Mouse (Mus musculus): Measurements from ENCODE around the gene Osbpl9. TPM values are rescaled to one million over a fixed set of nuclear protein-coding genes. Genes with fewer than 3 reads are reported as not detected.

The Osbpl9 gene
- polyA plus RNA-seq, 1 experiment from 2014 or later = 87.4 TPM

DNA sequence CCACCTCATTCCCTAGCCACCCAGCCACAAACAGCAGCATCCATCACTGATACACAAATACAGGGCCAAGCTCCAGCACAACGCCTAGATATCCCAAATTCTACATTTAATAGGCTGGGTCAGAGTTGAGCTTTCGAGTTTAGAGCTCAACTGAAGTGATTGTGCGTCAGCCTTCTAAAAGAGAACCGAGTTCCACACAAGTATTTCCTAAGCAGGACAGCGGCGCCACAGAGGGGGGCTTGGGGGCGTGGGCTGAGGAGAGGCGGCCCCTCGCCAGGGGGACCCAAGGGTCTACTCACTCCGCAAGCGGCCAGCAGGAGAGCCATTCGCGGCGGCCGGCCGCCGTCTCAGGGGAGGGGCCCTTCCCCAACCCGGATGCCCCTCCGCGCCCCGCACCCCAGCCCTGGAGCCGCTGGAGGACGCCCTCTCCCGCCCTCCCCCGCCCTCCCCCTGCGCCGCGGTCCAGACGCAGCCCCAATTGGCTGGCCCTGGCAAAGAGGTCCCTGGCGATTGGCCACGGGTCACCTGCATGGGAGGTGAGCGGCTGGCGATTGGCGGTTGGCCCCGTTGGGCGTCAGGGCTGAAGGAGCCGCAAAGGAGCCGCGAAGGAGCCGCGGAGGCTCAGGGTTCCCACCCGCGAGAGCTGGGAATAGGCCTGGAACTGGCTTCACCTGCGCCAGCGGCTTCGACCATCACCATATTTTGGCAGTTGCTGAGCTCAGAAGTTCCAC is 84.3 kb downstream of the Osbpl9 start:
- in situ Hi-C loops (cut with MboI; ENCODE audit: low pct_unique_long_range_greater_than_20kb) = no loop called here
- DNase-seq (ENCODE audit: low read depth, low spot score) (peak; percentile 67), ATAC-seq (peak; percentile 89)
- ChIA-PET CTCF (interaction anchor here (1.0 to 1.8 kb wide), 4 partner anchors 9 to 34 kb away, joined by 3 to 4 read pairs (median 3); no protein-coding TSS in a partner anchor), POLR2A (interaction anchor here (0.6 kb wide), 1 partner anchor 10 kb away, joined by 3 read pairs; no protein-coding TSS in a partner anchor)
- no peak for TF ChIP-seq CTCF (IDR thresholded peaks at IDR 0.05)
- no peaks in the 10 kb centered on the region for H3K27me3 ChIP-seq

DNA sequence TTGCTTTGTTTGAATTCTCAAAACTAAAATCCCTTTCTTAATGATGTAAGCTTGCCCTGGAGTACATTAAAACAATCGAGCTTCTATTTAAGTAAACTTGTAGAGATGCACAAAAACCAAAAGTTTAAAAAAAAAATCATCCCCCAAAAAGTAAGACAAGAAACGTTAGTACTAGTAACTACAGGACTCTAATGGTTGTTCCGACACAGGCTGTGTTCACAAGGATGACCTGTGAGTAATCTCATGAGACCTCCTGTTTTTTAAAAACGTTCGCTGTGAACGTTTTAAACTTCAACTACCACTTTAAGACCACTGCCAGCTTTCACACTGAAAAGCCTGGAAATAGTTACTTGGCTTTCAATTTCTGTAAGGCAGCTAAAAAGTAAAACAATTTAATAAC is 85.1 kb downstream of the Osbpl9 start:
- ATAC-seq (no peak), DNase-seq (ENCODE audit: low read depth, low spot score) (no peak)
- POLR2A ChIA-PET = interaction anchor here (0.6 to 1.0 kb wide), 3 partner anchors 9 to 30 kb away, joined by 3 read pairs; no protein-coding TSS in a partner anchor
- no peaks in the 10 kb centered on the region for H3K27me3 ChIP-seq
- no peak for TF ChIP-seq CTCF (IDR thresholded peaks at IDR 0.05)
- CTCF ChIA-PET = interaction anchor here (1.0 to 1.8 kb wide), 4 partner anchors 9 to 35 kb away, joined by 3 to 4 read pairs (median 3); no protein-coding TSS in a partner anchor
- in situ Hi-C loops (cut with MboI; ENCODE audit: low pct_unique_long_range_greater_than_20kb) = no loop called here

GRCm38 (mm10) chr4:109116494-109116893 is 85.6 kb downstream of the Osbpl9 start:
- ATAC-seq (peak; percentile 36), DNase-seq (ENCODE audit: low read depth, low spot score) (peak; percentile 57)
- ChIA-PET CTCF (interaction anchor here (1.0 to 1.8 kb wide), 3 partner anchors 8 to 17 kb away, joined by 3 to 4 read pairs (median 3); no protein-coding TSS in a partner anchor), POLR2A (interaction anchor here (1.0 kb wide), 2 partner anchors 30 kb away, joined by 3 read pairs; no protein-coding TSS in a partner anchor)
- TF ChIP-seq CTCF (IDR thresholded peaks at IDR 0.05) = no peak
- H3K27me3 ChIP-seq = no peaks in the 10 kb centered on the region
- in situ Hi-C loops (cut with MboI; ENCODE audit: low pct_unique_long_range_greater_than_20kb) = no loop called here

DNA sequence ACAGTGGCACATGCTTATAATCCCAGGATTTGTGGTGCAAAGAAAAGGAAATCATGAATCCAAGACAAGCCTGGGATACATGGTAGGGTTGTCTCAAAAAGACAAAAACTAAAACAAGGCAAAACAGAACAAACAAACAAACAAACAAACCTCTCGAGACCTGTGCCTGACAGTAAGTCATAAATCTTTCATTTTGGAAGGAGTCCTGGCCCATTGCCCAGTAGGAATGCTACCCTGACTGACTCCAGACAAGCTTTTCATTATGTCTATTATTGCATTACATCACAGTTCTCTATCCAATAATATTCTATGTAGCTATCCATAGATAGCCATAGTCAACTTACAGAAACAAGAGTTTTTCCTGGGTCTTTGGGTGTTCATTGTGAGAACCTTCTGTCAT is 86.3 kb downstream of the Osbpl9 start:
- ATAC-seq = no peak
- POLR2A ChIA-PET = no interaction called here
- in situ Hi-C loops (cut with MboI; ENCODE audit: low pct_unique_long_range_greater_than_20kb) = no loop called here

DNA sequence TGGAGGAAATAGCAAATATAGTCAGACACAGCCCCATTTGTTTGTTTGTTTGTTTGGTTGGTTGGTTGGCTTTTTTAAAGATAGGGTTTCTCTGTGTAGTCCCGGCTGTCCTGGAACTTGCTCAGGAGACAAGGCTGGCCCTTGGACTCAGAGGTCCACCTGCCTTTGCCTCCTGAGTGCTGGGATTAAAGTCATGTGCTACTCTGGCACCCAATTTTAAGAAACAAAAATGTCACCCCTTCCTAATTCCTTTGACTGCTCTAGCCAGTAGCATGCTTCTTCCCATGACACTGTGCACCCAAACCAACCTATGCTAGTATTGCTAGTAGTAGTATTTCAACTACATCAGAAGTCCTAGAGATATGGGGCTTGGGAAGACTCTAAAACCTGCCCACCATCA is 87.8 kb downstream of the Osbpl9 start:
- ATAC-seq = no peak
- no peak for TF ChIP-seq CTCF (IDR thresholded peaks at IDR 0.05)
- ChIA-PET POLR2A (no interaction called here), CTCF (no interaction called here)
- DNase-seq (ENCODE audit: low read depth, low spot score) = no peak
- no peaks in the 10 kb centered on the region for H3K27me3 ChIP-seq
- in situ Hi-C loops (cut with MboI; ENCODE audit: low pct_unique_long_range_greater_than_20kb) = no loop called here

More for the DNA sequence above, 86.3 kb downstream of the Osbpl9 start:
- DNase-seq (ENCODE audit: low read depth, low spot score) = no peak
- H3K27me3 ChIP-seq = no peaks in the 10 kb centered on the region
- TF ChIP-seq CTCF (IDR thresholded peaks at IDR 0.05) = no peak
- CTCF ChIA-PET = no interaction called here

- no peaks in the 10 kb centered on the region for H3K27me3 ChIP-seq
- POLR2A ChIA-PET = no interaction called here
- ATAC-seq = no peak
- in situ Hi-C loops (cut with MboI; ENCODE audit: low pct_unique_long_range_greater_than_20kb) = no loop called here
- CTCF ChIA-PET = no interaction called here
- no peak for TF ChIP-seq CTCF (IDR thresholded peaks at IDR 0.05)
- no peak for DNase-seq (ENCODE audit: low read depth, low spot score)
Measured at GRCm38 (mm10) chr4:109112915-109113505, 89.1 kb downstream of the Osbpl9 start.

GRCm38 (mm10) chr4:109110978-109111377 is 91.1 kb downstream of the Osbpl9 start:
- TF ChIP-seq CTCF (IDR thresholded peaks at IDR 0.05) = no peak
- CTCF ChIA-PET = no interaction called here
- POLR2A ChIA-PET = no interaction called here
- in situ Hi-C loops (cut with MboI; ENCODE audit: low pct_unique_long_range_greater_than_20kb) = no loop called here
- H3K27me3 ChIP-seq = no peaks in the 10 kb centered on the region
- no peak for ATAC-seq
- no peak for DNase-seq (ENCODE audit: low read depth, low spot score)

- no peak for TF ChIP-seq CTCF (IDR thresholded peaks at IDR 0.05)
- no peak for ATAC-seq
- ChIA-PET CTCF (no interaction called here), POLR2A (no interaction called here)
- DNase-seq (ENCODE audit: low read depth, low spot score) = no peak
- H3K27me3 ChIP-seq = no peaks in the 10 kb centered on the region
- in situ Hi-C loops (cut with MboI; ENCODE audit: low pct_unique_long_range_greater_than_20kb) = no loop called here
Measured at GRCm38 (mm10) chr4:109109686-109110085, 92.4 kb downstream of the Osbpl9 start.

DNA sequence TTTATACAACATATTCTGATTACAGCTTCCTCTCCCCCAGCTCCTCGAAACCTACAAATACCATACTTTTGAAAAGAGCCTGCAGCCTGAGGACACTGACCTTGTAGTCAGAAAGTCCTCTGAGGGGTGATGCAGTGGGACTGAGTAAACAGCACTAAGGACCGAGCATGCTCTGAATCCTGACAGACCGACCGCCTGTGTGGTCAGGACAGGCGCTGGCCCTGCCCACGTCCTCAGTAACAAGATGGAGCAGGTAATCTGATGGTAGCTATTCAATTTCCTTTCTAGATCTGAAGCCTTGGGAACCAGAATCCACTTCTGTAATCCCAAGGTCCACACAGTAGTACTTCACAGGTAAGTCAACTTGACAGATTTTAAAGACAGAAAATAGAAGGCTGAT is 93.1 kb downstream of the Osbpl9 start:
- no peak for TF ChIP-seq CTCF (IDR thresholded peaks at IDR 0.05)
- in situ Hi-C loops (cut with MboI; ENCODE audit: low pct_unique_long_range_greater_than_20kb) = no loop called here
- ATAC-seq = no peak
- no peaks in the 10 kb centered on the region for H3K27me3 ChIP-seq
- ChIA-PET POLR2A (interaction anchor here (1.2 kb wide), 1 partner anchor 8 kb away, joined by 3 read pairs; no protein-coding TSS in a partner anchor), CTCF (interaction anchor here (0.8 to 1.0 kb wide), 3 partner anchors 8 to 10 kb away, joined by 3 to 4 read pairs (median 3); no protein-coding TSS in a partner anchor)
- no peak for DNase-seq (ENCODE audit: low read depth, low spot score)

- CTCF ChIA-PET = no interaction called here
- ATAC-seq = no peak
- in situ Hi-C loops (cut with MboI; ENCODE audit: low pct_unique_long_range_greater_than_20kb) = no loop called here
- TF ChIP-seq CTCF (IDR thresholded peaks at IDR 0.05) = no peak
- DNase-seq (ENCODE audit: low read depth, low spot score) = no peak
- POLR2A ChIA-PET = no interaction called here
- H3K27me3 ChIP-seq = no peaks in the 10 kb centered on the region
Measured at GRCm38 (mm10) chr4:109106594-109106993, 95.5 kb downstream of the Osbpl9 start.

GRCm38 (mm10) chr4:109106034-109106433 is 96.0 kb downstream of the Osbpl9 start:
- H3K27me3 ChIP-seq = no peaks in the 10 kb centered on the region
- CTCF ChIA-PET = no interaction called here
- DNase-seq (ENCODE audit: low read depth, low spot score) (no peak), ATAC-seq (no peak)
- in situ Hi-C loops (cut with MboI; ENCODE audit: low pct_unique_long_range_greater_than_20kb) = no loop called here
- POLR2A ChIA-PET = no interaction called here
- TF ChIP-seq CTCF (IDR thresholded peaks at IDR 0.05) = no peak
